Mouse (Mus musculus): ENCODE data around the gene Pitx3. TPM values are rescaled to one million over a fixed set of nuclear protein-coding genes. Genes with fewer than 3 reads are reported as not detected.

Gene Pitx3
- not detected in 2 replicates for polyA plus RNA-seq (2014; fragmentation: Nextera tagmentation; extraction: Ambion mirVana)

GRCm38 (mm10) chr19:46147511-46148371 is at the start of gene Pitx3:
Pitx3 (minus strand) TSS chr19:46148326.
- Histone ChIP-seq H3K9ac (ENCODE audit: low read length) (no peak within 1 kb of the TSS; the same call in 1 of the 2 replicates), H3K36me3 (ENCODE audit: control insufficient read depth, insufficient read depth, low read length) (no peaks in the 10 kb centered on the region), H3K27ac (ENCODE audit: low read depth, low read length) (no peak within 1 kb of the TSS), H3K4me1 (ENCODE audit: control insufficient read depth, insufficient read depth, low read length) (peaks cover 12% of the 10 kb centered on the region), H3K4me2 (ENCODE audit: low read length) (peak within 1 kb of the TSS; percentile 65), H3K9me3 (replicated peaks; ENCODE audit: control insufficient read depth, low read length) (no peaks in the 10 kb centered on the region), H3K27me3 (replicated peaks; ENCODE audit: control insufficient read depth, insufficient read depth, low read length) (peaks cover 53% of the 10 kb centered on the region), H3K4me3 (ENCODE audit: low read depth, low read length) (peak within 1 kb of the TSS; percentile 36)
- under 1% methylated on average over 44 of the region's 47 CpGs for WGBS
- peak; percentile 12 for DNase-seq (ENCODE audit: low spot score)
- no peak for ATAC-seq

GRCm38 (mm10) chr19:46187203-46187602 is 39.1 kb upstream of the Pitx3 start:
- no peaks in the 10 kb centered on the region for H3K9me3 ChIP-seq (replicated peaks; ENCODE audit: control insufficient read depth, low read length)
- no peak overlapping the region for H3K9ac ChIP-seq (ENCODE audit: low read length)
- ATAC-seq (no peak), DNase-seq (ENCODE audit: low spot score) (no peak)
- WGBS: 73% methylated on average over 2 of the region's 2 CpGs
- no peak overlapping the region for H3K27ac ChIP-seq (ENCODE audit: low read depth, low read length)
- peaks cover 10% of the 10 kb centered on the region; the same call in 1 of the 2 replicates for H3K36me3 ChIP-seq (ENCODE audit: control insufficient read depth, insufficient read depth, low read length)
- no peak overlapping the region for H3K4me2 ChIP-seq (ENCODE audit: low read length)
- H3K4me3 ChIP-seq (ENCODE audit: low read depth, low read length): no peak overlapping the region
- no peaks in the 10 kb centered on the region for H3K4me1 ChIP-seq (ENCODE audit: control insufficient read depth, insufficient read depth, low read length)
- no peaks in the 10 kb centered on the region for H3K27me3 ChIP-seq (replicated peaks; ENCODE audit: control insufficient read depth, insufficient read depth, low read length)

- Histone ChIP-seq H3K27me3 (replicated peaks; ENCODE audit: control insufficient read depth, insufficient read depth, low read length) (no peaks in the 10 kb centered on the region), H3K4me2 (ENCODE audit: low read length) (no peak overlapping the region), H3K27ac (ENCODE audit: low read depth, low read length) (no peak overlapping the region), H3K4me3 (ENCODE audit: low read depth, low read length) (no peak overlapping the region), H3K4me1 (ENCODE audit: control insufficient read depth, insufficient read depth, low read length) (no peaks in the 10 kb centered on the region), H3K36me3 (ENCODE audit: control insufficient read depth, insufficient read depth, low read length) (peaks cover 11% of the 10 kb centered on the region; the same call in 1 of the 2 replicates), H3K9ac (ENCODE audit: low read length) (no peak overlapping the region), H3K9me3 (replicated peaks; ENCODE audit: control insufficient read depth, low read length) (no peaks in the 10 kb centered on the region)
- ATAC-seq (no peak), DNase-seq (ENCODE audit: low spot score) (no peak)
- WGBS: 72% methylated on average over 3 of the region's 3 CpGs
These were observed 38.5 kb upstream of the Pitx3 start for GRCm38 (mm10) chr19:46186611-46187010.

- peaks cover 11% of the 10 kb centered on the region for H3K36me3 ChIP-seq (ENCODE audit: control insufficient read depth, insufficient read depth, low read length)
- no peak for ATAC-seq
- H3K9me3 ChIP-seq (replicated peaks; ENCODE audit: control insufficient read depth, low read length): no peaks in the 10 kb centered on the region
- 88% methylated on average over 3 of the region's 3 CpGs for WGBS
- H3K27ac ChIP-seq (ENCODE audit: low read depth, low read length): no peak overlapping the region
- no peak overlapping the region for H3K4me2 ChIP-seq (ENCODE audit: low read length)
- H3K27me3 ChIP-seq (replicated peaks; ENCODE audit: control insufficient read depth, insufficient read depth, low read length): no peaks in the 10 kb centered on the region
- DNase-seq (ENCODE audit: low spot score): no peak
- peaks cover 2% of the 10 kb centered on the region; the same call in 1 of the 2 replicates for H3K4me1 ChIP-seq (ENCODE audit: control insufficient read depth, insufficient read depth, low read length)
- H3K9ac ChIP-seq (ENCODE audit: low read length): no peak overlapping the region
- H3K4me3 ChIP-seq (ENCODE audit: low read depth, low read length): no peak overlapping the region
These were observed 34.1 kb upstream of the Pitx3 start for GRCm38 (mm10) chr19:46182241-46182640.

DNA sequence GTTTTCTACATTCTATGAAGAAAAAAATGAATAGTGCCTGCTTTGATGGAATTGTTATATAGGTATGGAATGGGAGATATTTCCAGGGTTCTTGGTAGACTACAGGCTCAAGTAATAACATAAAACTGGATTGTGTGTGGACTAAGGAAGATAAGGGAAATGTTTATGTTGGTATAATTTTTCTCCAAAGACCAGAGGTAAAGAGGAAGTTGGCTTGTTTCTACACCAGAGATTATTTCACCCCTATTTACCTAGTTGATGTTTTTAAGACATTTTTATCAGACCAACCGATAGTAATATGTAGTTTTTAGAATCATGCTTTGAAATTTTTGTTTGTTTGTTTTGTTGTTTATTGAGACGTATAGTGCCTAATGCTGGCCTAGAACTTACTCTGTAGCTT is 32.1 kb upstream of the Pitx3 start:
- DNase-seq (ENCODE audit: low spot score): no peak
- Histone ChIP-seq H3K9me3 (replicated peaks; ENCODE audit: control insufficient read depth, low read length) (no peaks in the 10 kb centered on the region), H3K4me3 (ENCODE audit: low read depth, low read length) (no peak overlapping the region), H3K4me2 (ENCODE audit: low read length) (no peak overlapping the region), H3K27me3 (replicated peaks; ENCODE audit: control insufficient read depth, insufficient read depth, low read length) (no peaks in the 10 kb centered on the region), H3K36me3 (ENCODE audit: control insufficient read depth, insufficient read depth, low read length) (peaks cover 11% of the 10 kb centered on the region), H3K27ac (ENCODE audit: low read depth, low read length) (no peak overlapping the region), H3K9ac (ENCODE audit: low read length) (no peak overlapping the region), H3K4me1 (ENCODE audit: control insufficient read depth, insufficient read depth, low read length) (peaks cover 5% of the 10 kb centered on the region)
- ATAC-seq: no peak
- 95% methylated on average over 2 of the region's 2 CpGs for WGBS

DNA sequence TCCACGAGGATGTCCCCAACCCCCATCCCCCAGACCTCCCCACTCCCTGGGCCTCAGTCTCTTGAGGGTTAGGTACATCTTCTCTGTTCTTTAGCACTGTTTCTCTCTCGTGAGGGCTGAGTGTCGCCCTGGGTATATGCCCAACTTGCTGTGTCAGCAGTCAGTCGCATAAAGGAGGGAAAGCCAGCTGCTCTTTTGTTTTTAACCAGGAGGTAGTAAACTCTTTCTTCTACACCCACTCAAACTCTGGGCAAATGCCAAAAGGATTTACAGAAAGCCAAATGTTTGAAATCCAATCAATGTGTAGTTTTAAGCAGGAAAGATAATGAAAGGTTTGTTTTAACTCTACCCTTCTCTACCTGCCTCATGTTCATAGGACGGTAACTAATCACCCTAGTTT is 28.9 kb upstream of the Pitx3 start:
- 40% methylated on average over 5 of the region's 5 CpGs for WGBS
- peak; percentile 51 for DNase-seq (ENCODE audit: low spot score)

GRCm38 (mm10) chr19:46175173-46175572 is 27.0 kb upstream of the Pitx3 start:
- DNase-seq (ENCODE audit: low spot score) (no peak), ATAC-seq (no peak)
- Histone ChIP-seq H3K4me2 (ENCODE audit: low read length) (no peak overlapping the region), H3K27me3 (replicated peaks; ENCODE audit: control insufficient read depth, insufficient read depth, low read length) (no peaks in the 10 kb centered on the region), H3K27ac (ENCODE audit: low read depth, low read length) (no peak overlapping the region), H3K9me3 (replicated peaks; ENCODE audit: control insufficient read depth, low read length) (no peaks in the 10 kb centered on the region), H3K4me3 (ENCODE audit: low read depth, low read length) (no peak overlapping the region), H3K4me1 (ENCODE audit: control insufficient read depth, insufficient read depth, low read length) (peaks cover 5% of the 10 kb centered on the region), H3K36me3 (ENCODE audit: control insufficient read depth, insufficient read depth, low read length) (peaks cover 18% of the 10 kb centered on the region), H3K9ac (ENCODE audit: low read length) (no peak overlapping the region)

More for the DNA sequence above, 28.9 kb upstream of the Pitx3 start:
- no peak overlapping the region for H3K27ac ChIP-seq (ENCODE audit: low read depth, low read length)
- no peak for ATAC-seq
- no peaks in the 10 kb centered on the region for H3K9me3 ChIP-seq (replicated peaks; ENCODE audit: control insufficient read depth, low read length)
- H3K36me3 ChIP-seq (ENCODE audit: control insufficient read depth, insufficient read depth, low read length): peaks cover 4% of the 10 kb centered on the region
- H3K9ac ChIP-seq (ENCODE audit: low read length): no peak overlapping the region
- H3K4me3 ChIP-seq (ENCODE audit: low read depth, low read length): no peak overlapping the region
- no peaks in the 10 kb centered on the region for H3K27me3 ChIP-seq (replicated peaks; ENCODE audit: control insufficient read depth, insufficient read depth, low read length)
- no peak overlapping the region for H3K4me2 ChIP-seq (ENCODE audit: low read length)
- H3K4me1 ChIP-seq (ENCODE audit: control insufficient read depth, insufficient read depth, low read length): peaks cover 5% of the 10 kb centered on the region

DNA sequence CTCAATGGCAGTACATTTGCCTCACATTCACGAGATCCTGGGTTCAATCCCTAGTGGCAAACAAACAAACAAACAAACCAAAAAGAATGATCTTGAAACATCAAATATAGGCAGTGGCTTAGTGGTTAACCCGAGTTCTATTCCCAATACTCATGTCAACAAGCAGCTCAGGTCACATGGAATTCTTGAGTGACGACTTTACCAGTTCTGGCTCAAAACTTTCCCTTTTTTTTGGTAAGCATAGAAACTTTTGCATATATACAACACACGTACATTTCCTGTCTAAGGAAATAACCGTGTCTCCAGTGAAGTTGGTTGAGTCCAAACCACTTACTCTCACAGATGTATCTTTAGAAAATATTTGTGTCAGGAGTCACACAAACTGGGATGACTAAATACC is 24.4 kb upstream of the Pitx3 start:
- 87% methylated on average over 5 of the region's 5 CpGs for WGBS
- no peak overlapping the region for H3K4me3 ChIP-seq (ENCODE audit: low read depth, low read length)
- ATAC-seq (no peak), DNase-seq (ENCODE audit: low spot score) (no peak)
- peaks cover 19% of the 10 kb centered on the region for H3K36me3 ChIP-seq (ENCODE audit: control insufficient read depth, insufficient read depth, low read length)
- H3K27me3 ChIP-seq (replicated peaks; ENCODE audit: control insufficient read depth, insufficient read depth, low read length): no peaks in the 10 kb centered on the region
- H3K4me1 ChIP-seq (ENCODE audit: control insufficient read depth, insufficient read depth, low read length): peaks cover 5% of the 10 kb centered on the region
- no peak overlapping the region for H3K9ac ChIP-seq (ENCODE audit: low read length)
- no peak overlapping the region for H3K4me2 ChIP-seq (ENCODE audit: low read length)
- no peak overlapping the region for H3K27ac ChIP-seq (ENCODE audit: low read depth, low read length)
- H3K9me3 ChIP-seq (replicated peaks; ENCODE audit: control insufficient read depth, low read length): no peaks in the 10 kb centered on the region

GRCm38 (mm10) chr19:46169913-46170312 is 21.8 kb upstream of the Pitx3 start:
- Histone ChIP-seq H3K4me3 (ENCODE audit: low read depth, low read length) (no peak overlapping the region), H3K27me3 (replicated peaks; ENCODE audit: control insufficient read depth, insufficient read depth, low read length) (no peaks in the 10 kb centered on the region), H3K36me3 (ENCODE audit: control insufficient read depth, insufficient read depth, low read length) (peaks cover 38% of the 10 kb centered on the region), H3K4me2 (ENCODE audit: low read length) (no peak overlapping the region), H3K9ac (ENCODE audit: low read length) (no peak overlapping the region), H3K9me3 (replicated peaks; ENCODE audit: control insufficient read depth, low read length) (no peaks in the 10 kb centered on the region), H3K4me1 (ENCODE audit: control insufficient read depth, insufficient read depth, low read length) (no peaks in the 10 kb centered on the region), H3K27ac (ENCODE audit: low read depth, low read length) (no peak overlapping the region)
- no peak for ATAC-seq
- 60% methylated on average over 1 of the region's 1 CpGs for WGBS
- no peak for DNase-seq (ENCODE audit: low spot score)

Data from forebrain, embryonic 14.5 days (tissue).